Mouse (Mus musculus) 416B (cell line): ENCODE measurements around the gene Plod2.
A peak's percentile ranks its signal among the peaks of the same experiment; 100 is the strongest.

Experiments
- DNase-seq: peaks from one replicate; pipeline ENCODE4 v3.0.0; 2011; ENCODE audit warnings: low read depth

The Plod2 gene

GRCm38 (mm10) chr9:92601551-92601950, 59.5 kb downstream of the Plod2 start:
- DNase-seq: no peak

GRCm38 (mm10) chr9:92603541-92603940, 61.5 kb downstream of the Plod2 start:
- DNase-seq: no peak

DNA sequence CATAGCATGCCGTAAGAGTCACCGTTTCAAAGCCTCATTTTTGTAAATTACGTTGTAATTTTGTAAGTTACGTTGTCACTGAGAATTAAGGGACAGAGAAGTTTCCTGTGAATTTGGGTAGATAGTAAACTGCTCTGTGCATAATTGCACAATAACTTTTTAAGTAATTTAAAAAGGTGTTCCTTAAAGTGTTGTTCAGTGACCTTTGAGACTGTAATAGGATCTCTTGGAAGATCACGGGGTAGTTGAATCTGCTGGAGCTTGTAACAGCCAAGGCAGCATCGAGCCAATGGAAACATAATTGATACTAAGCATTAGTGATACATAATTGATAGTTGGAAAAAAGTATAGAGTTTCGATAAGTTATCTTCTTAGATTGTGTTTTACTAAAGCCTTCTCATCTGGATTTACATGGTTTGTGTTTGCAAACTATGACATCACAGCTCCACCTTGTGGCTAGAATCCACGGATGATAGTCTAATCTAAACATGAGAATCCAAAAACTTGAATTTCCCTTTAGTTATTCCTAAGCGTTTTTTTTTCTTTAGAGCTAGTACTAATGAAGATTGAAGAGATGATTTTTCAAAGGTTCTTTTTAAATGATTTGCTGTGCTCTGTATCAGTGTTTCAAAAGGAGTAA, 68.7 kb downstream of the Plod2 start:
- peak; percentile 64 for DNase-seq

DNA sequence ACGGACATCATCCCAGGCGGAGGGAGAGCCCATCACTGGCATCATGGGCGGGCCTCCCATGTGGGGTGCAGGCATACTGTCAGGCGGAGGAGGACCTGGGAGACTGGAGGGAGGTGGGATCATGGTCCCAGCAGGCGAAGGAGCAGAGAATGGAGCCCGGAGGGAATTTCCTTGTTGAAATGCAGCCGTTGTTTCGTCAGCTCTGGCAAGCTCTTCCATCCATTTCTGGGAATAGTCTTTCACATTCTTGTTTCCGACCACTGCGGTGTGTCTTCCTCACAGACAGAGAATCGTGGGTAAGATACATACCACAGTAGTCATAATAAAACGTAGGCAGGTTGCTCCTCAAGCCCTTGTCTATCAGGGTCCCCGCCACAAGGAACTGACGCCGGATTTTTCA, 70.6 kb downstream of the Plod2 start:
- no peak for DNase-seq

- no peak for DNase-seq
These were observed 71.2 kb downstream of the Plod2 start for GRCm38 (mm10) chr9:92613206-92613605.

DNA sequence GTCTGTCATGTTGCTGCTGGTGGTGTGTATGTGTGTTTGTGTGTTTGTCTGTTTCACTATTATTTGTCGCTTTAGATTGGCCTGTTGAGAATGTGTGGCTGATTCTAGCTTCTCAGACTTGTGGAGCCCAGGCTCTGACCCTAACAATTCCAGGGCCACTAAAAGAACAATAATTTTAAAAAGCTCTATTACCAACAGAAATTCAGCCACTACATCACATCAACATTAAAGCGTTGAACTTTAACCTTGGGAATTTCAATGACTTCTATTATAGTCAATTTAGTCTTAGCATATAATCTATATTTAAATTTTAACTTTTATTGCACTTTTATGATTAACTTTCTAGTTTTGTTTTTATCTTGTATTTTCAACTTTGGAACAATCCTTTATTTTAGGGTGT, 74.4 kb downstream of the Plod2 start:
- DNase-seq: no peak

GRCm38 (mm10) chr9:92617376-92617775, 75.4 kb downstream of the Plod2 start:
- no peak for DNase-seq

DNA sequence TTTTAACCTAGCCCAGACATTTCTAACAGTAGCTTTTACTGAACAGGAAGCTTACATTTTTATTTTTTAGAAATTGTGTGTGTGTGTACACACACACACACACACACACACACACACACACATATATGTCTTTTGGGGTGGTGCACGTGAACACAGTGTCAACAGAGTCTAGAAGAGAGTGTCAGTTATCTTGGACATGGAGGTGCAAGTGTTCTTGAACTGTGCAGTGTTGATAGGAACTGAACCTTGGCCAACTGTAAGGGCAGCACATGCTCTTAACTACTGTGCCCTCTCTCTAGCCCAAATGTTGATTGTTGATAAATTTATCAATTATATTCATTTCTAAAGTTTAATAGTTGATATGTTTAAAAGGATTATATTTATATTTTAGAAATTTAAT, 78.1 kb downstream of the Plod2 start:
- no peak for DNase-seq

- DNase-seq: no peak
These were observed 79.2 kb downstream of the Plod2 start for GRCm38 (mm10) chr9:92621246-92621645.

- no peak for DNase-seq
These were observed 79.9 kb downstream of the Plod2 start for GRCm38 (mm10) chr9:92621878-92622282.

GRCm38 (mm10) chr9:92634792-92635191, 92.8 kb downstream of the Plod2 start:
- no peak for DNase-seq

GRCm38 (mm10) chr9:92639200-92639897, 97.3 kb downstream of the Plod2 start:
- peak; percentile 37 for DNase-seq

DNA sequence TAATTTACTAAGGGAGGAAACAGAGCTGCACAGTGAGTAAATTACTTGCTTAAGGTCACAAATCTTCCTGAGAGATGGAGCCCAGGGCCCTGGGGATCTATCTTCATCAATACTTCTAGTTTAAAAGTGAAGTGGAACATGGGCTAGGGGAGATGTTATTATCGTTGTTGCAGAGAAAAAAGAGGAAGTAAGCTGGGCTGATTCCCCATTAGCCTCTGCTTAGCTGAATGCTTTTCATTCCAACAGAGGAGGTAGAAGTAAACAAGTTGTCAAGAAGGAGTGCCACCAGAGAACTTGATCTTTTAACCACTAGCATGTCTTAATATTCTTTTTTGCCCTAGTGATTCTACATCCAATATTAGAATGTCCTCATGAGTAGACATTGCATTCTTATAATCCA, 99.7 kb downstream of the Plod2 start:
- no peak for DNase-seq
